Mouse (Mus musculus): Measurements from ENCODE around the gene Specc1. TPM values are rescaled to one million over a fixed set of nuclear protein-coding genes. Genes with fewer than 3 reads are reported as not detected.

Specc1 gene
- total and polyA plus RNA-seq, 3 experiments: 7.3 to 18.6 (median 15.5) TPM

DNA sequence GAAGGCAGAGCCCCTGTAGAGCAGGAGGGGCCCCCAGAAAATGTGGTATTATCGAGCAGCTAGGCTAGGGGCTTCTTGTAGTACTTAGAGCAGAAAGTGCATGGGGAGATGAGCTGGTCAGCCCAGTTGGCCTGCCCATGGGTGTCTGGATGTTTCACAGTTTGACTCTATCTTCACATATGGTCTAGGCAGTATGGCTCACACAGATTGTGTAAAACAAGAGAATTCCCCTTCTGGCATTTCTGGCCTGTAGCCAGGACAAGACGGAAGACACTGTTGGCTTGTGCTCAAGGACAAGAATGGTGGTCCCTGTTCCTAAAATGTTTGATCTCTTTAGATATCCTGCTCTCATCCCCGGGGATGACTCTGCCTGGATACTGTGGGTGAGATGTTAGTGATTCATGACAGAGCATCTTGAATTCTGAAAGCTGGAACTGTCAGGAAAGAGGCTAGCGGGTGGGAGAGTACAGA lies 69.8 kb downstream of the Specc1 start:
- dilution Hi-C loops (cut with MboI; ENCODE audit: extremely low pct_ligation_motif_present, extremely low pct_unique_long_range_greater_than_20kb, low sequenced_read_pairs) (no loop called here), in situ Hi-C loops (cut with MboI; ENCODE audit: low pct_ligation_motif_present, low pct_unique_long_range_greater_than_20kb, low sequenced_read_pairs) (no loop called here)
- H3K36me3 ChIP-seq (replicated peaks in 1 of 2; ENCODE audit: control insufficient read depth in 1 of 2, insufficient read depth in 1 of 2, low read length in 1 of 2): peaks cover 15 to 27% of the 10 kb centered on the region in 2 experiments
- peaks cover 6 to 11% of the 10 kb centered on the region in 2 experiments for H3K4me1 ChIP-seq (ENCODE audit: control insufficient read depth in 1 of 2, insufficient read depth in 2 of 2)
- H3K4me3 ChIP-seq (replicated peaks in 1 of 3; ENCODE audit: low read depth in 2 of 3, low read length in 2 of 3, poor library complexity in 1 of 3): no peak overlapping the region
- no peak for DNase-seq (ENCODE audit: extremely low read depth)
- H3K9ac ChIP-seq (ENCODE audit: insufficient read depth, low read depth): no peak overlapping the region
- no peaks in the 10 kb centered on the region for H3K27me3 ChIP-seq (replicated peaks)
- no peak overlapping the region for H3K4me2 ChIP-seq (ENCODE audit: insufficient read depth, low read depth, poor library complexity, severe bottlenecking)
- no peak overlapping the region for H3K27ac ChIP-seq (ENCODE audit: insufficient read depth, low read depth)
- no peaks in the 10 kb centered on the region; the same call in 1 of the 2 replicates for H3K79me2 ChIP-seq (replicated peaks; ENCODE audit: control insufficient read depth, extremely low read depth, insufficient read depth, poor library complexity, severe bottlenecking)
- TF ChIP-seq ZKSCAN1 (IDR thresholded peaks at IDR 0.05; ENCODE audit: borderline replicate concordance, low read depth, low read length) (no peak), RCOR1 (conservative IDR thresholded peaks at IDR 0.05; ENCODE audit: low read depth, low read length) (no peak), MAZ (IDR thresholded peaks at IDR 0.05; ENCODE audit: low read depth, low read length) (no peak), SIN3A (IDR thresholded peaks at IDR 0.05; ENCODE audit: low read length) (no peak), CHD2 (IDR thresholded peaks at IDR 0.05; ENCODE audit: low read length) (no peak), GABPA (IDR thresholded peaks at IDR 0.05; ENCODE audit: insufficient replicate concordance, low read depth, low read length) (no peak), BHLHE40 (IDR thresholded peaks at IDR 0.05; ENCODE audit: low read depth, low read length) (no peak), TBP (conservative IDR thresholded peaks at IDR 0.05; ENCODE audit: low read depth, low read length) (no peak), POLR2AphosphoS2 (IDR thresholded peaks at IDR 0.05; ENCODE audit: low read depth, low read length) (no peak), NELFE (IDR thresholded peaks at IDR 0.05; ENCODE audit: low read depth, low read length) (no peak), USF2 (conservative IDR thresholded peaks at IDR 0.05; ENCODE audit: low read depth, low read length) (no peak), SMC3 (IDR thresholded peaks at IDR 0.05; ENCODE audit: low read depth, low read length) (no peak), MEF2A (IDR thresholded peaks at IDR 0.05; ENCODE audit: borderline replicate concordance, low read depth, low read length) (no peak), ETS1 (conservative IDR thresholded peaks at IDR 0.05; ENCODE audit: low read depth, low read length) (no peak), HCFC1 (IDR thresholded peaks at IDR 0.05; ENCODE audit: low read depth, low read length) (no peak), ZC3H11A (IDR thresholded peaks at IDR 0.05; ENCODE audit: low read depth, low read length) (no peak)
- no peaks in the 10 kb centered on the region for H3K9me3 ChIP-seq (replicated peaks; ENCODE audit: low read length)

DNA sequence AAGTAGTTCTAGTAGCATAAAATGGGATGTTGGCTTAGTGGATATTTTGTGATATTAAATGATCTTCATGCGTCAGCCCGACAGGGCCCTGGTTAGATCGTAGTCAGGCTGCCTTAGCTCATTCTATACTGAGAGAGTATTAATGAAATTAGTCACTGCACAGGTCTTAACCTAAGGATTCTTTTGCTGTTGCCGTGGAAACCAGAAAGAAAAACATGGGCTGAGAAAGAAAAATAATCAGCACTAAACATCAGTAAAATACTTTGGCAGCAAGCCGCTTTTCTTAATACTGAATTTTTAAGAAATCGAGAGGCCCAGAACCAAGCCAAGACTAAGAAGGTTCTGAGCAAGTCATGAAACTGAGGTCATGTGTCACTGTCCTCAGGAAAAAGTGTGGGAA lies 70.7 kb downstream of the Specc1 start:
- H3K9ac ChIP-seq (ENCODE audit: insufficient read depth, low read depth): no peak overlapping the region
- H3K79me2 ChIP-seq (replicated peaks; ENCODE audit: control insufficient read depth, extremely low read depth, insufficient read depth, poor library complexity, severe bottlenecking): no peaks in the 10 kb centered on the region; the same call in 1 of the 2 replicates
- H3K9me3 ChIP-seq (replicated peaks; ENCODE audit: low read length): no peaks in the 10 kb centered on the region
- dilution Hi-C loops (cut with MboI; ENCODE audit: extremely low pct_ligation_motif_present, extremely low pct_unique_long_range_greater_than_20kb, low sequenced_read_pairs) (no loop called here), in situ Hi-C loops (cut with MboI; ENCODE audit: low pct_ligation_motif_present, low pct_unique_long_range_greater_than_20kb, low sequenced_read_pairs) (no loop called here)
- TF ChIP-seq UBTF (IDR thresholded peaks at IDR 0.05; ENCODE audit: low read depth, low read length): no peak
- TF ChIP-seq JUN (IDR thresholded peaks at IDR 0.05; ENCODE audit: insufficient read depth, low read depth, low read length): no peak
- TF ChIP-seq TCF12 (IDR thresholded peaks at IDR 0.05; ENCODE audit: low read depth, low read length): no peak
- TF ChIP-seq GABPA (IDR thresholded peaks at IDR 0.05; ENCODE audit: insufficient replicate concordance, low read depth, low read length): no peak
- no peak for TF ChIP-seq BHLHE40 (IDR thresholded peaks at IDR 0.05; ENCODE audit: low read depth, low read length)
- no peak for TF ChIP-seq HCFC1 (IDR thresholded peaks at IDR 0.05; ENCODE audit: low read depth, low read length)
- TF ChIP-seq POLR2AphosphoS2 (IDR thresholded peaks at IDR 0.05; ENCODE audit: low read depth, low read length): no peak
- TF ChIP-seq USF1 (IDR thresholded peaks at IDR 0.05; ENCODE audit: low read depth, low read length): no peak
- TF ChIP-seq MAFK (IDR thresholded peaks at IDR 0.05; ENCODE audit: insufficient replicate concordance, low read length): no peak
- TF ChIP-seq CHD2 (IDR thresholded peaks at IDR 0.05; ENCODE audit: low read length): no peak
- no peak for TF ChIP-seq RAD21 (IDR thresholded peaks at IDR 0.05; ENCODE audit: low read depth, low read length)
- TF ChIP-seq TBP (conservative IDR thresholded peaks at IDR 0.05; ENCODE audit: low read depth, low read length): no peak
- no peak for TF ChIP-seq PAX5 (IDR thresholded peaks at IDR 0.05; ENCODE audit: low read length)
- TF ChIP-seq POLR2A (IDR thresholded peaks at IDR 0.05; ENCODE audit: low read depth, low read length): no peak
- TF ChIP-seq NRF1 (IDR thresholded peaks at IDR 0.05; ENCODE audit: low read depth, low read length): no peak
- no peak for TF ChIP-seq JUND (conservative IDR thresholded peaks at IDR 0.05; ENCODE audit: low read depth, low read length)
- TF ChIP-seq KAT2A (IDR thresholded peaks at IDR 0.05; ENCODE audit: insufficient replicate concordance, low read length): no peak
- TF ChIP-seq CHD1 (IDR thresholded peaks at IDR 0.05; ENCODE audit: low read depth, low read length): no peak
- TF ChIP-seq MEF2A (IDR thresholded peaks at IDR 0.05; ENCODE audit: borderline replicate concordance, low read depth, low read length): no peak
- no peak for TF ChIP-seq ELF1 (IDR thresholded peaks at IDR 0.05; ENCODE audit: low read depth, low read length)
- H3K4me2 ChIP-seq (ENCODE audit: insufficient read depth, low read depth, poor library complexity, severe bottlenecking): no peak overlapping the region
- no peak for DNase-seq (ENCODE audit: extremely low read depth)
- no peak overlapping the region for H3K27ac ChIP-seq (ENCODE audit: insufficient read depth, low read depth)
- no peaks in the 10 kb centered on the region for H3K27me3 ChIP-seq (replicated peaks)
- peaks cover 15 to 27% of the 10 kb centered on the region in 2 experiments for H3K36me3 ChIP-seq (replicated peaks in 1 of 2; ENCODE audit: control insufficient read depth in 1 of 2, insufficient read depth in 1 of 2, low read length in 1 of 2)
- no peak overlapping the region for H3K4me3 ChIP-seq (replicated peaks in 1 of 3; ENCODE audit: low read depth in 2 of 3, low read length in 2 of 3, poor library complexity in 1 of 3)
- H3K4me1 ChIP-seq (ENCODE audit: control insufficient read depth in 1 of 2, insufficient read depth in 2 of 2): peaks cover 6 to 11% of the 10 kb centered on the region in 2 experiments

All from CH12.LX (cell line).